Mouse (Mus musculus) thymus, postnatal 10 days (tissue): ENCODE results near the gene Gnat1.

ENCODE experiments used
- DNase-seq, 2 experiments: peaks; one replicate each; pipeline ENCODE4 v3.0.0; 2021; ENCODE audit warnings: low spot score in 2 of 2

Gnat1 gene

GRCm38 (mm10) chr9:107645577-107645976 is 33.9 kb downstream of the Gnat1 start:
- DNase-seq: peak; percentile 63 to 87

GRCm38 (mm10) chr9:107645153-107645510 is 34.4 kb downstream of the Gnat1 start:
- no peak for DNase-seq

- DNase-seq: peak; percentile 86 to 97
Measured at GRCm38 (mm10) chr9:107644495-107645152, 34.9 kb downstream of the Gnat1 start.

GRCm38 (mm10) chr9:107643544-107644214 is 35.8 kb downstream of the Gnat1 start:
- DNase-seq: no peak

GRCm38 (mm10) chr9:107641666-107642065 is 37.8 kb downstream of the Gnat1 start:
- DNase-seq: no peak

- peak in 1 of 2 experiments; percentile 30 for DNase-seq
Measured at GRCm38 (mm10) chr9:107640257-107640772, 39.2 kb downstream of the Gnat1 start.

- no peak for DNase-seq
Measured at GRCm38 (mm10) chr9:107637070-107637469, 42.4 kb downstream of the Gnat1 start.

- peak; percentile 94 to 95 for DNase-seq
Measured at GRCm38 (mm10) chr9:107635279-107636028, 44.1 kb downstream of the Gnat1 start, which contains the start of gene Gnai2. TSS of gene Gnai2 (minus strand) at chr9:107635367.

GRCm38 (mm10) chr9:107634406-107635278 is 44.9 kb downstream of the Gnat1 start:
- DNase-seq: no peak

GRCm38 (mm10) chr9:107633661-107634405 is 45.7 kb downstream of the Gnat1 start:
- DNase-seq: peak in 1 of 2 experiments; percentile 47

GRCm38 (mm10) chr9:107633091-107633660 is 46.3 kb downstream of the Gnat1 start:
- DNase-seq: peak; percentile 86 to 87

GRCm38 (mm10) chr9:107632478-107632877 is 47.0 kb downstream of the Gnat1 start:
- DNase-seq: peak in 1 of 2 experiments; percentile 34

GRCm38 (mm10) chr9:107631861-107632260 is 47.7 kb downstream of the Gnat1 start:
- DNase-seq: no peak

GRCm38 (mm10) chr9:107631311-107631826 is 48.1 kb downstream of the Gnat1 start:
- no peak for DNase-seq

GRCm38 (mm10) chr9:107630576-107630975 is 48.9 kb downstream of the Gnat1 start:
- DNase-seq: no peak

- peak; percentile 61 for DNase-seq
Measured at GRCm38 (mm10) chr9:107629901-107630425, 49.5 kb downstream of the Gnat1 start.

GRCm38 (mm10) chr9:107629411-107629730 is 50.1 kb downstream of the Gnat1 start:
- DNase-seq: peak in 1 of 2 experiments; percentile 26

GRCm38 (mm10) chr9:107628721-107629410 is 50.6 kb downstream of the Gnat1 start:
- no peak for DNase-seq
